Mouse (Mus musculus) liver, adult 2 months (tissue): Measurements from ENCODE around the gene Gm10717. TPM values are rescaled to one million over a fixed set of nuclear protein-coding genes. Genes with fewer than 3 reads are reported as not detected.
A peak's percentile ranks its signal among the peaks of the same experiment; 100 is the strongest.
"Not testable (repeated sequence)": the region's sequence is repeated elsewhere in the genome, so short reads cannot be mapped to it uniquely, and the experiment has no call there.

Source experiments
- DNase-seq: peaks from one replicate; pipeline ENCODE4 v3.0.0-alpha.2; 2011; ENCODE audit warnings: low read depth, low spot score; ENCODE audit errors: extremely low read depth
- H3K27ac ChIP-seq: fragments of 200-500 bp; replicated peaks from 2 replicates; pipeline ENCODE4 v1.5.1; 2012; ENCODE audit warnings: low read depth, mild to moderate bottlenecking, control low read depth, inconsistent platforms, low read length; ENCODE audit not compliant: insufficient read depth
- H3K27me3 ChIP-seq: fragments of 200-500 bp; 2 replicates; pipeline ENCODE4 v1.6.1; 2012; ENCODE audit warnings: mild to moderate bottlenecking, moderate library complexity, low read length, inconsistent platforms; ENCODE audit not compliant: control insufficient read depth, insufficient read depth
- H3K36me3 ChIP-seq: fragments of 200-500 bp; 2 replicates; pipeline ENCODE4 v1.6.1; 2012; ENCODE audit warnings: low read length, inconsistent platforms; ENCODE audit not compliant: control insufficient read depth, insufficient read depth
- H3K4me1 ChIP-seq: fragments of 200-500 bp; 2 replicates; pipeline ENCODE4 v1.6.1; 2011; ENCODE audit warnings: low read length; ENCODE audit not compliant: control insufficient read depth, insufficient read depth
- H3K4me3 ChIP-seq: fragments of 200-500 bp; 2 replicates; pipeline ENCODE4 v1.5.1; 2011; ENCODE audit warnings: low read depth, mild to moderate bottlenecking, control low read depth, low read length, moderate library complexity; ENCODE audit not compliant: insufficient read depth
- H3K79me2 ChIP-seq: fragments of 200-500 bp; 2 replicates; pipeline ENCODE4 v1.6.1; 2012; ENCODE audit warnings: inconsistent platforms, mild to moderate bottlenecking, low read length, moderate library complexity; ENCODE audit not compliant: control insufficient read depth, insufficient read depth
- H3K9ac ChIP-seq: fragments of 200-500 bp; 2 replicates; pipeline ENCODE4 v1.6.1; 2012; ENCODE audit warnings: low read depth, mild to moderate bottlenecking, control low read depth, inconsistent platforms, low read length
- WGBS: fragments of 180-500 bp; shearing (Covaris S2); methylation state at CpG from one replicate; pipeline ENCODE4 v1.1.7; 2018; 5-methylcytosine and 5-hydroxymethylcytosine counted together
- polyA plus RNA-seq: library from polyadenylated mRNA; depleted of rRNA; stranded (reverse); fragments of >200 nt; gene quantifications from 2 replicates; pipeline ENCODE4 v1.2.3, GENCODE M21; 2012
- total RNA-seq: library from RNA; depleted of rRNA; stranded (reverse); fragments of >200 nt; gene quantifications from 2 replicates; pipeline ENCODE4 v1.2.3, GENCODE M21; 2014

The Gm10717 gene
- total and polyA plus RNA-seq, 2 experiments, result not detected

DNA sequence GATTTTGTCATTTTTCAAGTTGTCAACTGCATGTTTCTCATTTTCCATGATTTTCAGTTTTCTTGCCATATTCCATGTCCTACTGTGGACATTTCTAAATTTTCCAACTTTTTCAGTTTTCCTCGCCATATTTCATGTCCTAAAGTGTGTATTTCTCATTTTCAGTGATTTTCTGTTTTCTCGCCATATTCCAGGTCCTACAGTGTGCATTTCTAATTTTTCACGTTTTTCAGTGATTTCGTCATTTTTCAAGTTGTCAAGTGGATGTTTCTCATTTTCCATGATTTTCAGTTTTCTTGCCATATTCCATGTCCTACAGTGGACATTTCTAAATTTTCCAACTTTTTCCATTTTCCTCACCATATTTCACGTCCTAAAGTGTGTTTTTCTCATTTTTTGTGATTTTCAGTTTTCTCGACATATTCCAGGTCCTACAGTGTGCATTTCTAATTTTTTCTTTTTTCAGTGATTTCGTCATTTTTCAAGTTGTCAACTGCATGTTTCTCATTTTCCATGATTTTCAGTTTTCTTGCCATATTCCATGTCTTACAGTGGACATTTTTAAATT lies 13.1 kb upstream of the Gm10717 start:
- H3K27ac ChIP-seq, DNase-seq, H3K27me3 ChIP-seq, H3K9ac ChIP-seq, H3K79me2 ChIP-seq, H3K4me1 ChIP-seq, H3K4me3 ChIP-seq, H3K36me3 ChIP-seq: not testable (repeated sequence)
- WGBS, result 86% methylated on average over 3 of the region's 7 CpGs

DNA sequence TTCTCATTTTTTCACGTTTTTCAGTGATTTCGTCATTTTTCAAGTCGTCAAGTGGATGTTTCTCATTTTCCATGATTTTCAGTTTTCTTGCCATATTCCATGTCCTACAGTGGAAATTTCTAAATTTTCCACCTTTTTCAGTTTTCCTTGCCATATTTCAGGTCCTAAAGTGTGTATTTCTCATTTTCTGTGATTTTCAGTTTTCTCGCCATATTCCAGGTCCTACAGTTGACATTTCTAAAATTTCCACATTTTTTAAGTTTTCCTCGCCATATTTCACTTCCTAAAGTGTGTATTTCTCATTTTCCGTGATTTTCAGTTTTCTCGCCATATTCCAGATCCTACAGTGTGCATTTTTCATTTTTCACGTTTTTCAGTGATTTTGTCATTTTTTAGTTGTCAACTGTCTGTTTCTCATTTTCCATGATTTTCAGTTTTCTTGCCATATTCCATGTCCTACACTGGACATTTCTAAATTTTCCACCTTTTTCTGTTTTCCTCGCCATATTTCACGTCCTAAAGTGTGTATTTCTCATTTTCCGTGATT lies 12.4 kb upstream of the Gm10717 start, which contains the start of gene Gm10721:
Gm10721 (plus strand) TSS at position 408 of the 547 bp plus-strand sequence.
- not testable (repeated sequence) for H3K4me3 ChIP-seq, H3K9ac ChIP-seq, H3K36me3 ChIP-seq, H3K79me2 ChIP-seq, H3K4me1 ChIP-seq, H3K27ac ChIP-seq, DNase-seq, H3K27me3 ChIP-seq
- no CpG with 5 or more reads among the region's 11 CpGs for WGBS

DNA sequence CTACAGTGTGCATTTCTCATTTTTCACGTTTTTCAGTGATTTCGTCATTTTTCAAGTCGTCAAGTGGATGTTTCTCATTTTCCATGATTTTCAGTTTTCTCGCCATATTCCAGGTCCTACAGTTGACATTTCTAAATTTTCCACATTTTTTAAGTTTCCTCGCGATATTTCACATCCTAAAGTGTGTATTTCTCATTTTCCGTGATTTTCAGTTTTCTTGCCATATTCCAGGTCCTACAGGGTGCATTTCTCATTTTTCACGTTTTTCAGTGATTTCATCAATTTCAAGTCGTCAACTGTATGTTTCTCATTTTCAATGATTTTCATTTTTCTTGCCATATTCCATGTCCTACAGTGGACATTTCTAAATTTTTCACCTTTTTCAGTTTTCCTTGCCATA lies 9.9 kb upstream of the Gm10717 start, which contains the start of gene Gm10720:
Gm10720 (plus strand) TSS at position 301 of the 400 bp plus-strand sequence.
- not testable (repeated sequence) for H3K79me2 ChIP-seq, H3K4me1 ChIP-seq, H3K27ac ChIP-seq, DNase-seq, H3K36me3 ChIP-seq, H3K27me3 ChIP-seq, H3K9ac ChIP-seq, H3K4me3 ChIP-seq
- WGBS, result 66% methylated on average over 5 of the region's 9 CpGs

DNA sequence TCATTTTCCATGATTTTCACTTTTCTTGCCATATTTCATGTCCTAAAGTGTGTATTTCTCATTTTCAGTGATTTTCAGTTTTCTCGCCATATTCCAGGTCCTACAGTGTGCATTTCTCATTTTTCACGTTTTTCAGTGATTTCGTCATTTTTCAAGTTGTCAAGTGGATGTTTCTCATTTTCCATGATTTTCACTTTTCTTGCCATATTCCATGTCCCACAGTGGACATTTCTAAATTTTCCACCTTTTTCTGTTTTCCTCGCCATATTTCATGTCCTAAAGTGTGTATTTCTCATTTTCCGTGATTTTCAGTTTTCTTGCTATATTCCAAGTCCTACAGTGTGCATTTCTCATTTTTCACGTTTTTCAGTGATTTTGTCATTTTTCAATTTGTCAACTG lies 9.3 kb upstream of the Gm10717 start:
- H3K27ac ChIP-seq, DNase-seq: not testable (repeated sequence)
- WGBS, result 79% methylated on average over 6 of the region's 6 CpGs

DNA sequence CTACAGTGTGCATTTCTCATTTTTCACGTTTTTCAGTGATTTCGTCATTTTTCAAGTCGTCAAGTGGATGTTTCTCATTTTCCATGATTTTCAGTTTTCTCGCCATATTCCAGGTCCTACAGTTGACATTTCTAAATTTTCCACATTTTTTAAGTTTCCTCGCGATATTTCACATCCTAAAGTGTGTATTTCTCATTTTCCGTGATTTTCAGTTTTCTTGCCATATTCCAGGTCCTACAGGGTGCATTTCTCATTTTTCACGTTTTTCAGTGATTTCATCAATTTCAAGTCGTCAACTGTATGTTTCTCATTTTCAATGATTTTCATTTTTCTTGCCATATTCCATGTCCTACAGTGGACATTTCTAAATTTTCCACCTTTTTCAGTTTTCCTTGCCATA lies 8.1 kb upstream of the Gm10717 start, which contains the start of gene Gm10719:
Gm10719 (plus strand) TSS at position 301 of the 400 bp plus-strand sequence.
- not testable (repeated sequence) for H3K79me2 ChIP-seq, H3K4me1 ChIP-seq, H3K4me3 ChIP-seq, H3K27ac ChIP-seq, H3K27me3 ChIP-seq, H3K36me3 ChIP-seq, H3K9ac ChIP-seq, DNase-seq
- 69% methylated on average over 1 of the region's 9 CpGs for WGBS

More for the DNA sequence above, 9.3 kb upstream of the Gm10717 start:
- not testable (repeated sequence) for H3K27me3 ChIP-seq, H3K36me3 ChIP-seq, H3K9ac ChIP-seq, H3K4me3 ChIP-seq, H3K79me2 ChIP-seq, H3K4me1 ChIP-seq

DNA sequence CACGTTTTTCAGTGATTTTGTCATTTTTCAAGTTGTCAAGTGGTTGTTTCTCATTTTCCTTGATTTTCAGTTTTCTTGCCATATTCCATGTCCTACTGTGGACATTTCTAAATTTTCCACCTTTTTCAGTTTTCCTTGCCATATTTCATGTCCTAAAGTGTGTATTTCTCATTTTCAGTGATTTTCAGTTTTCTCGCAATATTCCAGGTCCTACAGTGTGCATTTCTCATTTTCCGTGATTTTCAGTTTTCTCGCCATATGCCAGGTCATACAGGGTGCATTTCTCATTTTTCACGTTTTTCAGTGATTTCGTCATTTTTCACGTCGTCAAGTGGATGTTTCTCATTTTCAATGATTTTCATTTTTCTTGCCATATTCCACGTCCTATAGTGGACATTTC lies 6.3 kb upstream of the Gm10717 start:
- H3K9ac ChIP-seq, H3K79me2 ChIP-seq, H3K27me3 ChIP-seq, H3K4me1 ChIP-seq, H3K36me3 ChIP-seq, DNase-seq, H3K27ac ChIP-seq, H3K4me3 ChIP-seq: not testable (repeated sequence)
- WGBS, result 63% methylated on average over 9 of the region's 9 CpGs

DNA sequence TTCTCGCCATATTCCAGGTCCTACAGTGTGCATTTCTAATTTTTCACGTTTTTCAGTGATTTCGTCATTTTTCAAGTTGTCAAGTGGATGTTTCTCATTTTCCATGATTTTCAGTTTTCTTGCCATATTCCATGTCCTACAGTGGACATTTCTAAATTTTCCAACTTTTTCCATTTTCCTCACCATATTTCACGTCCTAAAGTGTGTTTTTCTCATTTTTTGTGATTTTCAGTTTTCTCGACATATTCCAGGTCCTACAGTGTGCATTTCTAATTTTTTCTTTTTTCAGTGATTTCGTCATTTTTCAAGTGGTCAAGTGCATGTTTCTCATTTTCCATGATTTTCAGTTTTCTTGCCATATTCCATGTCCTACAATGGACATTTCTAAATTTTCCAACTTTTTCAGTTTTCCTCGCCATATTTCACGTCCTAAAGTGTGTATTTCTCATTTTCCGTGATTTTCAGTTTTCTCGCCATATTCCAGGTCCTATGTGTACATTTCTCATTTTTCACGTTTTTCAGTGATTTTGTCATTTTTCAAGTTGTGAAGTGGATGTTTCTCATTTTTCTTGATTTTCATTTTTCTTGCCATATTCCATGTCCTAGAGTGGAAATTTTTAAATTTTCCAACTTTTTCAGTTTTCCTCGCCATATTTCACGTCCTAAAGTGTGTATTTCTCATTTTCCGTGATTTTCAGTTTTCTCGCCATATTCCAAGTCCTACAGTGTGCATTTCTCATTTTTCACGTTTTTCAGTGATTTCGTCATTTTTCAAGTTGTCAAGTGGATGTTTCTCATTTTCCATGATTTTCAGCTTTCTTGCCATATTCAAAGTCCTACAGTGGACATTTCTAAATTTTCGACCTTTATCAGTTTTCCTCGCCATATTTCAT lies 5.1 kb upstream of the Gm10717 start:
- WGBS, result 79% methylated on average over 17 of the region's 19 CpGs

DNA sequence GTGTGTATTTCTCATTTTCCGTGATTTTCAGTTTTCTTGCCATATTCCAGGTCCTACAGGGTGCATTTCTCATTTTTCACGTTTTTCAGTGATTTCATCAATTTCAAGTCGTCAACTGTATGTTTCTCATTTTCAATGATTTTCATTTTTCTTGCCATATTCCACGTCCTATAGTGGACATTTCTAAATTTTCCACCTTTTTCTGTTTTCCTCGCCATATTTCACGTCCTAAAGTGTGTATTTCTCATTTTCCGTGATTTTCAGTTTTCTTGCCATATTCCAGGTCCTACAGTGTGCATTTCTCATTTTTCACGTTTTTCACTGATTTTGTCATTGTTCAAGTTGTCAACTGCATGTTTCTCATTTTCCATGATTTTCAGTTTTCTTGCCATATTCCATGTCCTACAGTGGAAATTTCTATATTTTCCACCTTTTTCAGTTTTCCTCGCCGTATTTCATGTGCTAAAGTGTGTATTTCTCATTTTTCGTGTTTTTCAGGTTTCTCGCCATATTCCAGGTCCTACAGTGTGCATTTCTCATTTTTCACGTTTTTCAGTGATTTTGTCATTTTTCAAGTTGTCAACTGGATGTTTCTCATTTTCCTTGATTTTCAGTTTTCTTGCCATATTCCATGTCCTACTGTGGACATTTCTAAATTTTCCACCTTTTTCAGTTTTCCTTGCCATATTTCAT lies 2.8 kb upstream of the Gm10717 start:
- WGBS, result 74% methylated on average over 11 of the region's 13 CpGs
- peak; percentile 31 for DNase-seq
- H3K9ac ChIP-seq, result not testable (repeated sequence)

More for the DNA sequence above, 5.1 kb upstream of the Gm10717 start:
- not testable (repeated sequence) for H3K27me3 ChIP-seq, H3K9ac ChIP-seq, H3K79me2 ChIP-seq, H3K4me3 ChIP-seq, H3K36me3 ChIP-seq, H3K27ac ChIP-seq, DNase-seq, H3K4me1 ChIP-seq

More for the DNA sequence above, 2.8 kb upstream of the Gm10717 start:
- not testable (repeated sequence) for H3K36me3 ChIP-seq, H3K4me1 ChIP-seq, H3K27me3 ChIP-seq, H3K79me2 ChIP-seq, H3K27ac ChIP-seq, H3K4me3 ChIP-seq
